Mouse (Mus musculus) CH12.LX (cell line): Measurements from ENCODE around the gene Tfdp1. TPM values are rescaled to one million over a fixed set of nuclear protein-coding genes. Genes with fewer than 3 reads are reported as not detected.

Source experiments
- DNase-seq: peaks from one replicate; pipeline ENCODE4 v3.0.0-alpha.2; 2013; ENCODE audit errors: extremely low read depth
- H3K27ac ChIP-seq: 2 replicates; pipeline ENCODE4 v1.5.1; 2012; ENCODE audit warnings: low read depth, mild to moderate bottlenecking, control low read depth, moderate library complexity; ENCODE audit not compliant: insufficient read depth
- H3K27me3 ChIP-seq: replicated peaks from 2 replicates; pipeline ENCODE3; 2012; ENCODE audit warnings: inconsistent platforms
- H3K36me3 ChIP-seq, 2 experiments: replicated peaks in 1 of 2; 2 replicates each; pipeline versions ENCODE3 to v1.6.1; 2012; ENCODE audit warnings: inconsistent platforms in 1 of 2, low read length in 1 of 2, mild to moderate bottlenecking in 1 of 2, mixed read lengths in 1 of 2, moderate library complexity in 1 of 2; ENCODE audit not compliant: control insufficient read depth in 1 of 2, insufficient read depth in 1 of 2
- H3K4me1 ChIP-seq, 2 experiments: 2 replicates each; pipeline ENCODE4 v1.6.1; 2012; ENCODE audit warnings: inconsistent platforms in 1 of 2, moderate library complexity in 1 of 2; ENCODE audit not compliant: insufficient read depth in 2 of 2, control insufficient read depth in 1 of 2
- H3K4me2 ChIP-seq: 2 replicates; pipeline ENCODE4 v1.6.1; 2012; ENCODE audit warnings: low read depth, mild to moderate bottlenecking, control low read depth; ENCODE audit not compliant: poor library complexity, insufficient read depth, severe bottlenecking
- H3K4me3 ChIP-seq, 3 experiments: fragments of 150-350 bp in 1 of 3; sonication (generic) in 1 of 3; replicated peaks in 1 of 3; 2 replicates each; pipeline versions ENCODE3 to v1.5.1; 2011 to 2012; ENCODE audit warnings: low read depth in 2 of 3, low read length in 2 of 3, mild to moderate bottlenecking in 2 of 3, moderate library complexity in 2 of 3, control low read depth in 1 of 3, improper control_type of control experiment in 1 of 3, inconsistent platforms in 1 of 3, mixed read lengths in 1 of 3; ENCODE audit not compliant: poor library complexity in 1 of 3
- H3K79me2 ChIP-seq: replicated peaks from 2 replicates; pipeline ENCODE4 v1.6.1; 2012; ENCODE audit warnings: mild to moderate bottlenecking, moderate library complexity; ENCODE audit not compliant: control insufficient read depth, poor library complexity, insufficient read depth, severe bottlenecking; ENCODE audit errors: extremely low read depth
- H3K9ac ChIP-seq: 2 replicates; pipeline ENCODE4 v1.6.1; 2012; ENCODE audit warnings: low read depth, mild to moderate bottlenecking, control low read depth, moderate library complexity; ENCODE audit not compliant: insufficient read depth
- H3K9me3 ChIP-seq: replicated peaks from 2 replicates; pipeline ENCODE3; 2012; ENCODE audit warnings: low read length, inconsistent platforms, mixed read lengths
- BHLHE40 ChIP-seq: IDR thresholded peaks from 2 replicates; pipeline ENCODE4 v1.6.1; 2011; ENCODE audit warnings: mild to moderate bottlenecking, low read depth, low read length, improper control_type of control experiment
- CHD1 ChIP-seq: IDR thresholded peaks from 2 replicates; pipeline ENCODE4 v1.6.1; 2012; ENCODE audit warnings: low read depth, low read length, improper control_type of control experiment, inconsistent platforms
- CHD2 ChIP-seq: IDR thresholded peaks from 2 replicates; pipeline ENCODE4 v1.6.1; 2011; ENCODE audit warnings: low read length, improper control_type of control experiment
- CTCF ChIP-seq, 2 experiments: IDR thresholded peaks in 1 of 2; conservative IDR thresholded peaks in 1 of 2; 2 replicates each; pipeline ENCODE4 v1.5.1; 2011 to 2012; ENCODE audit warnings: low read depth in 2 of 2, low read length in 2 of 2, improper control_type of control experiment in 1 of 2, inconsistent platforms in 1 of 2, mild to moderate bottlenecking in 1 of 2, moderate library complexity in 1 of 2
- E2F4 ChIP-seq: IDR thresholded peaks from 2 replicates; pipeline ENCODE4 v1.6.1; 2011; ENCODE audit warnings: low read depth, low read length, improper control_type of control experiment; ENCODE audit not compliant: insufficient replicate concordance
- ELF1 ChIP-seq: IDR thresholded peaks from 2 replicates; pipeline ENCODE4 v1.6.1; 2014; ENCODE audit warnings: low read depth, mild to moderate bottlenecking, inconsistent platforms, low read length, improper control_type of control experiment
- EP300 ChIP-seq: IDR thresholded peaks from 2 replicates; pipeline ENCODE4 v1.6.1; 2011; ENCODE audit warnings: low read length, improper control_type of control experiment
- ETS1 ChIP-seq: conservative IDR thresholded peaks from 2 replicates; pipeline ENCODE4 v1.6.1; 2012; ENCODE audit warnings: low read depth, mild to moderate bottlenecking, inconsistent platforms, low read length, improper control_type of control experiment, moderate library complexity
- GABPA ChIP-seq: IDR thresholded peaks from 2 replicates; pipeline ENCODE4 v1.6.1; 2012; ENCODE audit warnings: low read depth, low read length, improper control_type of control experiment, inconsistent platforms; ENCODE audit not compliant: insufficient replicate concordance
- HCFC1 ChIP-seq: IDR thresholded peaks from 2 replicates; pipeline ENCODE4 v1.6.1; 2012; ENCODE audit warnings: low read depth, mild to moderate bottlenecking, inconsistent platforms, low read length, improper control_type of control experiment
- JUN ChIP-seq: IDR thresholded peaks from 2 replicates; pipeline ENCODE4 v1.6.1; 2011; ENCODE audit warnings: low read depth, mild to moderate bottlenecking, low read length, improper control_type of control experiment, moderate library complexity; ENCODE audit not compliant: insufficient read depth
- MAFK ChIP-seq: IDR thresholded peaks from 2 replicates; pipeline ENCODE4 v1.6.1; 2011; ENCODE audit warnings: low read length, improper control_type of control experiment; ENCODE audit not compliant: insufficient replicate concordance
- MAX ChIP-seq: IDR thresholded peaks from 2 replicates; pipeline ENCODE4 v1.6.1; 2011; ENCODE audit warnings: low read length, improper control_type of control experiment
- MAZ ChIP-seq: IDR thresholded peaks from 2 replicates; pipeline ENCODE4 v1.6.1; 2012; ENCODE audit warnings: low read depth, mild to moderate bottlenecking, inconsistent platforms, low read length, improper control_type of control experiment, moderate library complexity
- MEF2A ChIP-seq: IDR thresholded peaks from 2 replicates; pipeline ENCODE4 v1.6.1; 2014; ENCODE audit warnings: low read depth, mild to moderate bottlenecking, inconsistent platforms, low read length, improper control_type of control experiment, borderline replicate concordance
- MXI1 ChIP-seq: IDR thresholded peaks from 2 replicates; pipeline ENCODE4 v1.6.1; 2011; ENCODE audit warnings: mild to moderate bottlenecking, low read depth, low read length, improper control_type of control experiment
- MYC ChIP-seq: IDR thresholded peaks from 2 replicates; pipeline ENCODE4 v1.6.1; 2011; ENCODE audit warnings: low read depth, mild to moderate bottlenecking, improper control_type of control experiment, low read length
- NELFE ChIP-seq: IDR thresholded peaks from 2 replicates; pipeline ENCODE4 v1.6.1; 2011; ENCODE audit warnings: low read depth, low read length, improper control_type of control experiment
- PAX5 ChIP-seq: IDR thresholded peaks from 2 replicates; pipeline ENCODE4 v1.6.1; 2012; ENCODE audit warnings: low read length, inconsistent platforms, mixed read lengths
- POLR2A ChIP-seq: IDR thresholded peaks from 2 replicates; pipeline ENCODE4 v1.6.1; 2011; ENCODE audit warnings: low read depth, mild to moderate bottlenecking, improper control_type of control experiment, low read length
- RAD21 ChIP-seq: IDR thresholded peaks from 2 replicates; pipeline ENCODE4 v1.6.1; 2011; ENCODE audit warnings: low read depth, mild to moderate bottlenecking, low read length, improper control_type of control experiment, moderate library complexity
- RCOR1 ChIP-seq: conservative IDR thresholded peaks from 2 replicates; pipeline ENCODE4 v1.6.1; 2012; ENCODE audit warnings: low read depth, mild to moderate bottlenecking, inconsistent platforms, low read length, improper control_type of control experiment
- SIN3A ChIP-seq: IDR thresholded peaks from 2 replicates; pipeline ENCODE4 v1.6.1; 2012; ENCODE audit warnings: low read length, improper control_type of control experiment, inconsistent platforms
- SMC3 ChIP-seq: IDR thresholded peaks from 2 replicates; pipeline ENCODE4 v1.6.1; 2011; ENCODE audit warnings: low read depth, low read length, improper control_type of control experiment
- TBP ChIP-seq: conservative IDR thresholded peaks from 2 replicates; pipeline ENCODE4 v1.6.1; 2011; ENCODE audit warnings: low read depth, low read length, improper control_type of control experiment
- TCF12 ChIP-seq: IDR thresholded peaks from 2 replicates; pipeline ENCODE4 v1.6.1; 2014; ENCODE audit warnings: low read depth, mild to moderate bottlenecking, inconsistent platforms, low read length, improper control_type of control experiment
- UBTF ChIP-seq: IDR thresholded peaks from 2 replicates; pipeline ENCODE4 v1.6.1; 2012; ENCODE audit warnings: low read depth, mild to moderate bottlenecking, inconsistent platforms, low read length, improper control_type of control experiment, moderate library complexity
- USF1 ChIP-seq: IDR thresholded peaks from 2 replicates; pipeline ENCODE4 v1.6.1; 2014; ENCODE audit warnings: low read depth, mild to moderate bottlenecking, inconsistent platforms, low read length, improper control_type of control experiment
- USF2 ChIP-seq: conservative IDR thresholded peaks from 2 replicates; pipeline ENCODE4 v1.6.1; 2011; ENCODE audit warnings: low read depth, low read length, improper control_type of control experiment
- ZC3H11A ChIP-seq: IDR thresholded peaks from 2 replicates; pipeline ENCODE4 v1.6.1; 2012; ENCODE audit warnings: low read depth, mild to moderate bottlenecking, inconsistent platforms, low read length, improper control_type of control experiment
- ZKSCAN1 ChIP-seq: IDR thresholded peaks from 2 replicates; pipeline ENCODE4 v1.6.1; 2012; ENCODE audit warnings: low read depth, inconsistent platforms, low read length, improper control_type of control experiment, borderline replicate concordance
- ZMIZ1 ChIP-seq: IDR thresholded peaks from 2 replicates; pipeline ENCODE4 v1.6.1; 2012; ENCODE audit warnings: low read depth, mild to moderate bottlenecking, inconsistent platforms, low read length, improper control_type of control experiment
- dilution Hi-C: fragments of 300-500 bp; cut with MboI; formaldehyde crosslinking; loops from 2 replicates; pipeline ENCODE4 v1.14.3; 2020; ENCODE audit warnings: low sequenced_read_pairs; ENCODE audit not compliant: extremely low pct_unique_long_range_greater_than_20kb, extremely low pct_ligation_motif_present
- in situ Hi-C: fragments of 300-500 bp; cut with MboI; formaldehyde crosslinking; loops from 3 replicates; pipeline ENCODE4 v1.14.3; 2019; ENCODE audit warnings: low sequenced_read_pairs, low pct_ligation_motif_present, low pct_unique_long_range_greater_than_20kb, mixed read lengths
- polyA plus RNA-seq: library from polyadenylated mRNA; unstranded; fragments of >175 nt; gene quantifications from 2 replicates; pipeline ENCODE4 v1.2.1, GENCODE M21; 2012; ENCODE audit warnings: low read depth; ENCODE audit not compliant: insufficient read length
- total RNA-seq, 2 experiments: library from RNA; depleted of rRNA; stranded (reverse); fragments of 300-350 nt in 1 of 2; fragments of >200 nt in 1 of 2; gene quantifications; 2 replicates each; pipeline ENCODE4 v1.2.3; 2012 to 2014

The Tfdp1 gene
- total and polyA plus RNA-seq, 3 experiments, result 189 to 338 (median 301) TPM

GRCm38 (mm10) chr8:13337678-13338077 lies 873 bp upstream of the Tfdp1 start:
- Histone ChIP-seq H3K27me3 (no peaks in the 10 kb centered on the region), H3K27ac (no peak overlapping the region), H3K9ac (peak overlapping the region; percentile 31; the same call in 1 of the 2 replicates), H3K79me2 (peaks cover 40% of the 10 kb centered on the region), H3K4me3 (no peak overlapping the region), H3K4me2 (no peak overlapping the region), H3K4me1 (peaks cover 18 to 38% of the 10 kb centered on the region in 2 experiments), H3K9me3 (no peaks in the 10 kb centered on the region), H3K36me3 (peaks cover 9 to 26% of the 10 kb centered on the region in 2 experiments)
- dilution Hi-C loops (no loop called here), in situ Hi-C loops (no loop called here)
- TF ChIP-seq SMC3 (no peak), PAX5 (no peak)
- DNase-seq, result no peak

- dilution Hi-C loops (no loop called here), in situ Hi-C loops (no loop called here)
- Histone ChIP-seq H3K79me2 (peaks cover 51% of the 10 kb centered on the region), H3K36me3 (peaks cover 20 to 40% of the 10 kb centered on the region in 2 experiments), H3K9ac (peak overlapping the region; percentile 99), H3K4me1 (peaks cover 20 to 52% of the 10 kb centered on the region in 2 experiments), H3K27ac (peak overlapping the region; percentile 38; the same call in 1 of the 2 replicates), H3K4me2 (peak overlapping the region; percentile 74), H3K4me3 (peak overlapping the region; percentile 76 to 97 (median 86)), H3K9me3 (no peaks in the 10 kb centered on the region), H3K27me3 (no peaks in the 10 kb centered on the region)
- no peak for DNase-seq
- TF ChIP-seq PAX5 (no peak), ZKSCAN1 (no peak), TCF12 (no peak; the same call in 1 of the 2 replicates), GABPA (no peak), RAD21 (no peak), TBP (no peak), MEF2A (no peak), MAFK (no peak), USF1 (no peak), MYC (peak; percentile 71), HCFC1 (no peak), CTCF (conservative IDR thresholded peaks at IDR 0.05 in 1 of 2, IDR thresholded peaks at IDR 0.05 in 1 of 2; ENCODE audit: low read depth in 2 of 2, low read length in 2 of 2) (no peak), CHD2 (no peak), POLR2A (no peak), RCOR1 (no peak), SIN3A (peak; percentile 65; the same call in 1 of the 2 replicates), MAZ (no peak), USF2 (no peak), ZC3H11A (no peak), MXI1 (peak; percentile 55; the same call in 1 of the 2 replicates), MAX (peak; percentile 57; the same call in 1 of the 2 replicates), UBTF (no peak), EP300 (no peak), ELF1 (no peak), BHLHE40 (peak; percentile 26; the same call in 1 of the 2 replicates), CHD1 (no peak), ETS1 (no peak), ZMIZ1 (no peak), E2F4 (no peak), JUN (no peak), NELFE (no peak)
Observed at GRCm38 (mm10) chr8:13338901-13339645, 522 bp downstream of the Tfdp1 start.
